Mouse (Mus musculus) naive thymus-derived CD4-positive, alpha-beta T cell, adult 2 months (primary cell): ENCODE measurements around the gene Camkk2.

Source experiments
- DNase-seq: peaks from one replicate; pipeline ENCODE4 v3.0.0-alpha.2; 2011; ENCODE audit warnings: low read depth

Gene Camkk2

DNA sequence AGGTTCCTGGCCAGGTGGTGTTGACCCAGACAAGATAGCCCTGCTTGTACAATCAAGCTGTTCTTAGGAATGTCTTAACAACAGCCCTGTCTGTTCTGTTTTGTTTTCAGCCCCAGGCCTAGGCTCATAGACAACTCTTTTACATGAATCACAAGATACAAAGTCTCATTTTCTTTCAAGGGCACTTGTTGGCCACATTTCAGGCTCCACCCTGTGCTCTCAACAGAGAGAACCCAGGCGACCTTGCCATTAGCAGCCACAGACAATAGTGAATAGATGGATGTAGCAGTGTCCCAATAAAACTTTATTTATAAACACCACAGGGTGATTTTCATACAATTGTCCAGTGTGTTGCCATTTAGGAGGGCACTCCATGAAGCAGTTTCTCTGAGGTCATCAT lies 2.9 kb upstream of the Camkk2 start:
- no peak for DNase-seq

DNA sequence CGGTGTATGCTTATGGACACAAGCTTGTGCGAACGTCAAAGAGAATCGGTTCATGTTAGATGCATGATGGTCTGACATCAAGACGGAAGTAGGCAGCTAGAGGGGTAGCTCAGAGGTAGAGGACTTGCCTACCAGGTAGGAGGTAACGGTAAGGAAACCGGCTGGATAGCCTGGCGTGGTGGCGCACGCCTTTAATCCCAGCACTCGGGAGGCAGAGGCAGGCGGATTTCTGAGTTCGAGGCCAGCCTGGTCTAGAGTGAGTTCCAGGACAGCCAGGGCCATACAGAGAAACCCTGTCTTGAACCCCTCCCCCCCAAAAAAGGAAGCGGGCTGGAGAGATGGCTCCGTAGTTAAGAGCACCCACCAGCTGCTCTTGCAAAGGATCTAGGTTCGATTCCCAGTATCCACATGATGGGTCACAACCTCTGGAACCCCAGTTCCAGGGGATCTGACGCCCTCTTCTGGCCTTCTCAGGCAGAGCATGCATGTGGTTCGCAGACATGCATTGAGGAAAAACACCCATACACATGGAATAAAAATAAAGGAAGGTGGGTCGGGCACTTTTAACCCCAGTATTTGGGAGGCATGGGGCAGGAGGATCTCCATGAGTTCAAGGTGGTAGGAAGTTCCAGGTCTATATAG lies 1.7 kb upstream of the Camkk2 start:
- DNase-seq, result peak; percentile 15

DNA sequence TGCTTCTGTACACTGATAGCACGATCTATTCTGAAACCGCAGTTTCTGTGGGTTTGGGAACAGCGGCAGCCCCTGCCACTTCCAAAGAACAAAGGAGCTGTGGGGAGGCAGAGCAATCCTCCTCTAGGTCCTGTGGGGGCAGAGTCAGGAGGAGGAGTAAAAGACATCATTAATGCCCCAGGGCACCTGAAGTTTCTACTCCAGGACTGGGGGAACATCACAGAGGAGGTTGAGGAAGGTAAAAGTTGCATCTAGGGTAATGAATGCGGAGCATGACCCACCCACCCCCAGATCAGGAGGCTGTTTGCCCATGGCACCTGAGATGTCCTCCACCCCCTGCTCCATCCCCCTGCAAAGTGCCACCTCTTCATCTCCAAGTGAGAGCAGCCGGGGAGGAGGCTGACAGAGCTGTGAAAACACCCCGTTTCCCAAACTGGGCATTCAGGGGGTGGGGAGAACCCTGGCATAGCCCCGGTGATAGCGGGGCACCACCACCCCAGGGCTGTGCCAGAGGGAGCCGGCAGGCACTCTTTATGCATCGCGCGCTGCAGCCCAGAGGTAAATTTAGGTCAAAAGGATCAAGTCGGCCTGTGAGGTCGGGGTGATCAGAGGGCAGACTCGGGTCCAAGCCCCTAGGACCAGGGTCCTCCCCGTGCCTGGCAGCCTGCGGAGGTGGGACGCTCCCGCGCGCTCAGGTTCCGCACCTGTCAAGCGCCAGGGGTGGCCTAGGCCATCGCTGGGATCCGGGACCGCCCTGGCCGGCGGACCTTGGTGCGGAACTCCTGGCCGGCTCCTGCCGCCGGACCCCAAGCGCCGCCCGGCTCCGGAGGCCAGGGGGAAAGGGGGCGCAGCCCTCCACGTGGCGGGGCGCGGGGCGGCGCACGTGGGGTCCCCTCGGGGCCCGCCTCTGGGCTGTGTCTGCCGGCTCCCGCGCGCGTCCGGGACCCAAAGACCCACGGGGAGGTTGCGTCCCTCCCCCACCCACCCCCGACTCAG lies 680 bp downstream of the Camkk2 start:
- peak; percentile 55 for DNase-seq

DNA sequence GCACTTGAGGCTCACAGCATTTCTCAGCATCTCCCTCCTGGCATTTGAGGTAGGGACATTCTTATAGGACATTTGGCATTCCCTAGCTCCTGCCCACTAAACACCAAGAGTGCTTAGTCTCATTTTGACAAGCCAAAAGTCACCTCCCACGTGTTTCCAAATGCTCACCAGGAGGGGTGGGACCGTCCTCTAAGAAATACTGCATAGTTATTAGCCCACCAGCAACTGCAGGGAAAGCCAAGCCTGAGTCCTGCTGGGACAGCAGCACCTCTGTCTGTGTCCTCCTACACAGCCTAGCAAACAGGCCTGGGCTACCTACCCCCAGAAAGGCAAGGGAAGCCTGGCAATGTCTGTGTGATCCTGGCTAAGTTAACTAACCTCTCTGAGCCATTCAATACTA lies 1.9 kb downstream of the Camkk2 start:
- DNase-seq, result peak; percentile 18

DNA sequence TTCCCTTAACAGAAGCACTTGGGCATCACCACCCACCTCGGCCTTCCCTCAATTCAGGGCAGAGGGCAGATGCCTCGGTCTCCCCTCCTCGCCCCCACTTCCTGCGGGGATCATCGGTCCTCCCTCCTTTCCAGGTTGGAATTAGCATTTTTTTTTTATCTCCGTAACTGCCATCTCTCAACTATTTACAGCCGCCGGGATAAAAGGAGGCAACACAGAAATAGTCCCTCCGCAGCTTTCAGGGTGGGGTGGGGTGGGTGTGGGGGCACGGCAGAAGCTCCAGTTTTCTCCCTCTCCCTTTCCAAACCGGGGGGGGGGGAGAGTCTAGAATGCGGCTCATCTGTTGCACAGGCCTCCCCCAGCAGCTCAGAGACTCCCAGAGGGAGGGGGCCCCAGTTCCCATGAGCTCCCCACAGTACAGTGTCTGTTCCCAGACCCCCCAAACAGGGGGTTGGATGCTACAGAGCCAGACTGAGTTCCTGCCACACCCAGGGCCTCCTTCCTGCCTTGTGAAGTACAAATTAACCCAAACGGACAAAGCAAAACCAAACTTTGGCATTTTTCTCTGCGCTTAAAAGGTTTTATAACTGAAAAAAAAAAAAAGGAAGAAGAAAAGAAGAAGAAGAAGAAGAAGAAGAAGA lies 3.4 kb downstream of the Camkk2 start:
- no peak for DNase-seq

DNA sequence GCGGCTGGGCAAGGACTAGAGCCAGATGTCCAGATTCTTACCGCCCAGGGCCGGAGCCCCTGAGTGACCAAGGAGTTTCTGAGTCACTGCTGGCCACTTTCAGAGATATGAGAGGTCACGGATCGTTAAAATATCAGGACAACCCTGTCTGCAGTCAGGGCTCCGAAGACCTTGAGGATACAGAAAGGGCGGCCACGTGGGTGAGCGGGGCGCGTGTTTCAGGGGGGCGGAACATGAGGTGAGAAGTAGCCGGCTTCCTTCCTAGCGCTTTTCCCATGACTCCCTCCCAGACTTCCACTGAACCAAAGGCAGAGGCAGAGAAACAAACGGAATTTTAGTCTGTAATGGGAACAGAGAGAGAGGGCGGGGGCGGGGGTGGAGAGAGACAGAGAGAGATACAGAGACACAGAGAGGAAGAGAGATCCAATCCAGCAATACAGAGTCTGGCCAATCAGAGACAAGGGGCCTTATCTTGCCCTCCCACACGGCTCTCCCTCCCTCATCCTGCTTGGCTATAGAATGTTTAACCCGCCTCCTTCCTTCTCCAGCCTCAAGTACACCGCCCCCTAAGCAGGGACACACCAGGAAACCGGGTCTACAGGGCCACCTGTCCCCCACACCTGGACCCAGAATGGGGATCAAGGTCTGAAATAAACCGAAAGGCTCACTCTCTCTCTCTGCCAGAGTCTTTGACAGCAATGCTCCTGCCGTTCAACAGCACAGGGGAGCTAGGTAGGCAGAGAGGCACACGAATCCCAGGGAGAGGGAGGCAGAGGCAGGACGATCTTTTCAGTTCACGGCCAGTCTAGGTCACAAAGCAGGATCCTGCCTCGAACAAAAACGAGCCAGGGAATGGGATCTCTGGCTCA lies 4.2 kb downstream of the Camkk2 start:
- no peak for DNase-seq

DNA sequence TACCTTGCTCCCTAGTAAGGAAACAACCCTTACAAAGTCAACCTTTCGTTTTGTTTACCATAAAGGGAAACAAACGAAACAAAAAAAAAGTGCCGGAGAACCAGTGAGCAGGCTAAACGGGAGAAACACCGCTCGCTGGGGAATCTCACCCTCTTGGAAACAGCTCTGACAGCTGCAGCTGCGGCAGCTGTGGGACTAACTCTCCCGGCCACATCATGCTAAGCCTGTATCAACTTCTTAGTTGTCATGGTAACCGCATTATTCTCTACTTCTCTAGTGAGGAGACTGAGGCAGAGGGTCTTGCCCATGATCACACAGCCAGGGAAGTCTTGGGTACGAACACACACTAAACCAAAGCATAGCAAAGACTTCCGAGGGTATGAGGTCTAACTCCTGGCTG lies 5.5 kb downstream of the Camkk2 start:
- DNase-seq, result no peak

DNA sequence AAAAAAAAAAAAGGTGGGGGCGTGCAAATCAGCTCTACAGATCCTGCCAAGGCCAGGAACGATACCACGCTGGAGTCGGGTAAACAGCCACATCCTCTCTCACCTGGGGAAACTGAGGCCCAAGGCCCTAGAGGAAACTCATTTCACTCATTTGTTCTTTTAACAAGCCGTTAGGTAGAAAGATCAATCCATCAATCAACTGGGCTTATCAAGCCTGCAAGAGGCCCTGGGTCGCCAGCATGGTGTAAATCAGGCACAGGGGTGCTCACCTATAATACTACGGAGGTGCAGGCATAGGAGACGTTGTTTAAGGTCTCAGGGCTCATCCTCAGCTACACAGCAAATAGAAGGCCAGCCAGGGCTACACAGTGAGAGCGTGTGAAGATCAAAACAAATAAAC lies 7.8 kb downstream of the Camkk2 start:
- no peak for DNase-seq

DNA sequence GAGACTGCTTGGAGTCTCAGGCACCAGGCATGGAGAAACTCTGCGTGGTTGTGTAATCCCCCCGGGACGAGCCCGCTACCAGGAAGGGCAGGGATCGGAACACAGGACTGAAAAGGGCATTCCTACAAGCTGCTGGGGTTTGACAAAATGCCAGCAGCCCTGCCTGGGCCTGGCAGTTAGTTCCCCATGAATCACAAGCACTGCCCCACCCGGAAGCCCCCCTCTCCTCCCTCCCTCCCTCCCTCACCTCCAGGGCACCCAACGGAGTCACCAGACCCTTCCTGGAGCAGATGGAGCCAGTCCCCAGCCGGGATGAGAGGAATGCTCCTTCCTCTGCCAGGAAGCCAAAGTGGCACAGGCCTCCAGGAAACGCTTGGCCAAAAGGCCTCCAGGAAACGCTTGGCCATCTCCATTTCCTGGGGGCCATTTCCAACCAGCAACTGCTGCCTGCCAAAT lies 8.4 kb downstream of the Camkk2 start:
- DNase-seq, result no peak

DNA sequence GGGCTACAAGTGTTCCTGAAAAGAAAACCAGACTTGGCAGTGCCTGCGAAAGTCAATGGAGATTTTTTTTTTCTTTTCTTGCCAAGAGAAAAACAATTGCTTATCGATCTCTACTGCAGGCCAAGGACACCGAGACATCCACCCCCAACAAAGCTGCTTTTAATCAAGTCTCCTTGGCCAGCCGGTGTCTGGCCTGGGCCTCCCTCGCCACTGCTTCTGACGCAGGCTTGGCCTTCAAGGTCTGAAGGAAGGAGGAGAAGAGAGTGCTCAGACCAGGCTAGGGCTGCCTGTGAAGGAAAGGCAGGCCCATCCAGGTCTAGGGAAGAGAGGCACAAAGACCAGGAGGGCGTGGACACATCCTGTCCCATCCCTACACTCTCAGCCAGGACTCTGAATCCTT lies 8.9 kb downstream of the Camkk2 start:
- DNase-seq, result no peak

DNA sequence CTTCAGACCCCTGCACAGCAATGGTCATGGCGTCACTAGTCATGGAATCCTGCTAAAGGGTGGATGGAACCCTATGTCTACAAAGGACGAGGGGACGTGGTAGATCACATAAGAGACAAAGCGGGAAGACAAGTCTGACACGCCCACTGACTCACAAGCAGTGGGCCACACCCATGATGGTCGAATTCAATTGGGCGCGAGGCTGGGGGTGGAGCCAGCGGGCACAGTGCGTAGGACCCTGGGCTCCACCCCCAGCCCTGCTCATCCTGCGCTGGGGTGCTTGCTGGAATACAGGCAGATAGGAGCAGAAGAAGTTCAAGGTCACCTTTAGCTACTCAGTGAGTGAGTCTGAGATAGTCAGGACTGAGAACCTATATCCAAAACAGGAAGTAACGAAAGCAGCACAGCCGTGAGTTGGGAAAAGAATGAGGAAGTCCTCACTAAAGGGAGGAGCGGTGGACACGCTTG lies 10.1 kb downstream of the Camkk2 start:
- DNase-seq, result no peak

DNA sequence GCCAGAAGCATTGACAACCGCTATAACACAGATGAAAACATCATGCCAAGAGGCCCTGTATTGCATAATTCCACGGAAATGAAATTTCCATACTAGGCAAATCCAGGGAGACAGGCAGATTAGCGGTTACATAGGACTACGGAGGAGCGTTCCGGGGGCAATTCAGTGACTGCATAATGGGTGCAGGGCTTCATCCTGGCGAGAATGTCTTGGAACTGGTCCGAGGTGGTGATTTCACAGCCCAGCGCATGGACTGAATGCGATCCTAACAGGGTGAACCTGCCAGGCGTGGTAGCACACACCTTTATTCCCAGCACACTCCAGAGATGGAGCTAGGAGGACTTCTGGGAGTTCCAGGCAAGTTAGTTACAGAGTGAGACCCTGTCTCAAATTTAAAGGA lies 11.9 kb downstream of the Camkk2 start:
- no peak for DNase-seq

DNA sequence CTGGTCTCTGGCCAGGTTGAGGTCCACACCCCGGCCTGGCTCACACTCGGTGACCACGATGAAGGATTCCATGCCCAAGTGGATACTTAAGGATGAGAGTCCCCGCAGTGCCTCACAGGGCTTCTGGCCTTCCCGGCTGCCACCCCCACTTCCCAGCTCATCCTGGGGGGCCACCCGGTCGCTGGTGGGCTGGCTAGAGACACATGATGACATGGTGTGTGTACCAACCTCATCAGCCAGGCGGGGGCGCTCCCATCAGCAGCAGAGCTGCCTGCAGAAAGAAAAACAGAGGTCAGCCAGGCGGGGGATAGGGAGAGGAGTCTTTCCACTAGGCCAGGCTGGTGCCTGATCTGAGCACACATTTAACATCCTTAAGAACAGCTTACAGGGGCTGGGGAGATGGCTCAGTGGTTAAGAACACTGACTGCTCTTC lies 15.2 kb downstream of the Camkk2 start:
- DNase-seq, result no peak

DNA sequence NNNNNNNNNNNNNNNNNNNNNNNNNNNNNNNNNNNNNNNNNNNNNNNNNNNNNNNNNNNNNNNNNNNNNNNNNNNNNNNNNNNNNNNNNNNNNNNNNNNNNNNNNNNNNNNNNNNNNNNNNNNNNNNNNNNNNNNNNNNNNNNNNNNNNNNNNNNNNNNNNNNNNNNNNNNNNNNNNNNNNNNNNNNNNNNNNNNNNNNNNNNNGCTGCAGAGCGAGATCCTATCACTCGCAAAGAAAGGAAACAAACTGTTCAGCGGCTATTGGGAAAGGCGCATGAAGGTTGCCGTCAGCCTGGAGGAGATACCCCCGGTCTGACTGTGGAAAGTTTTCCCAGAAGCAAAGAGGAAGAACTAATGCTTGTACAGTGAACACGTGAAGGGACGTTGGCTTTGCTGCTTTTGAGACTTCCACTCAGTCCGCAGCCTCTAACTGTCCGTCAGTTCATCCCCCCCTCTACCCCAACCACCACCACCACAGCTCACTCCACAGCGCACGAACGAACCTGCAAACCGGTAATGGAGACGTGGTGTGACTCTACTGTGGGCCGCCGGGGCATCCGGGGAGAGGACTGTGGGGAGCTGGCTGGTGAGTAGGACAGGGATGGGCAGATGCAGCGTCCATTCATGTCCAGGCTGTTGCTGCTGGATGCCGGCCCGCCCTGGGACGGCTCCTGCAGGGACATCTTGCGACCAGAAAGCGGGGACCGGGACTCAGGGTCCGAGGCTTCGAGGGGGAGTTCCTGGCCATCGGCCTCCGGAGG lies 15.8 kb downstream of the Camkk2 start:
- DNase-seq, result no peak

DNA sequence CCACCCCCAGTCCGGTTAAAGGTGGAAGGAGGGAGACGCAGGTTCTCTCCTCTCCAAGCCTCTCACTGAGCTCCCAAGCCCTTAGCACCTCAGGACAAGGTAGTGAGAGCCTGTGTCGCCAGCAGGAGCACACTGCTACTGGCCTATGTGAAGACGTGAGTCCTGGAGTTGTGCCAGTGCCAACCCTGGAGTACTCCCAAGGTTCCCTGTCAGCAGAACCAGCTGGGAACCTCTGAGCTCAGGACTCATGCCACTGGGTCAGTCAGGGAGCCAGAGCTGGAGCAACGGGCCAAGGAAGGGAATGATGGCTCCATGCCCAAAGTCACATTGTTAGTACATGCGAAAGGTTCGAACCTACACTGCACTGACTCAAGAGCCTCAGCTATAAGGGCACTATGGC lies 22.5 kb downstream of the Camkk2 start:
- no peak for DNase-seq

DNA sequence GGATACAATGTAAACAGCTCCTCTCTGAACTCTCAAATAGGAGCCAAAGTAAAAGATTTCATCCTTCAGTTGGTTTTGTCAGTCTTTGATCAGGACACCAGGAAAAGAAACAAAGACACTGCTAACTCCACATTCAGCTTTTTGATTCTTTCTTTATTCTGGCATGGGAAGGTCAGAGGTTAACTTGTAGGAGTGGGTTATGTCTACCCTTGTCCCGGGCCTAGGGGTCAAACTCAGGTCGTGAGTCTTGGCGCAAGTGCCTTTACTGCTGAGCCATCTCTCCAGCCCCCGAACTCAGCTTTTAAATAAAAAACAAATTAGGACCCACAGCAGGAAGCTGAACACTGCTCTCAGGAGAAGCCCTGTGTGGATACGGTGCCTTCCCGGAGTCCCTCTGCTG lies 23.1 kb downstream of the Camkk2 start:
- no peak for DNase-seq

DNA sequence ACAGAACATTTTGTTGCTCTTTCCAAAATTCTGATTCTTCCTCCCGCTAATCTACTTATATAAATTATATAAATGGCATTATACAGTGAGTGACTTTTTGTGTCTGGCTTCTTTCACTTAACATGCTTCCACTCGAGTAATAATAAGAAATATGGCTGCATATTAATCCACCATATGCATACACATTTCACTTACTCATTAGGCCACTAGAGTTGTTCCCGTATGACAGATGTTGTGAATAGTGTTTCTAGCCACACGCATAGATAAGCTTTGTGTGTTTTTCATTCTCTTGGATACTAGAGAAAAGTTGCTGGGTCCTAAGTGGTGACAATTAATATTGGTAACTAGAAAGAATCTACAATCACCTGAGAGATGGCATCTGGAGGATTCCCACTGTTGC lies 23.6 kb downstream of the Camkk2 start:
- DNase-seq, result no peak

DNA sequence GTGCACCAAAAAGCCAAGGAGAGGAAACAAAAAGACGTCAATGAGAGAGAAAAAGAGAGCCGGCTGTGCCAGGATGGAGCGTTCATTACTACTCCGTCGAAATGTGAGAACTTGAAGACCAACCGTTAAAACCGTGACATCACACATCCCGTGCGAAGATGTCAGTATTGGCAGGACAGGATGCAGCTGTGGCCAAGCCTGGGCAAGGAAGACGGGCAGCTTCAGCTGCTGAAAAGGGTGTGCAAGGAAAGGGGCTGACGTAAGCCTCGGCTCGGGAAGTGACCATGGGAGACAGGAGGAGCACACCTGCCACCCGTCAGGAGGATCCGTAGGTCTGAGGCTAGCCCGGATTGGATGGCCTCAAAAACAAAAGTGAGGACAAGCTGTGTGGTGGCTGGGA lies 24.7 kb downstream of the Camkk2 start:
- no peak for DNase-seq

DNA sequence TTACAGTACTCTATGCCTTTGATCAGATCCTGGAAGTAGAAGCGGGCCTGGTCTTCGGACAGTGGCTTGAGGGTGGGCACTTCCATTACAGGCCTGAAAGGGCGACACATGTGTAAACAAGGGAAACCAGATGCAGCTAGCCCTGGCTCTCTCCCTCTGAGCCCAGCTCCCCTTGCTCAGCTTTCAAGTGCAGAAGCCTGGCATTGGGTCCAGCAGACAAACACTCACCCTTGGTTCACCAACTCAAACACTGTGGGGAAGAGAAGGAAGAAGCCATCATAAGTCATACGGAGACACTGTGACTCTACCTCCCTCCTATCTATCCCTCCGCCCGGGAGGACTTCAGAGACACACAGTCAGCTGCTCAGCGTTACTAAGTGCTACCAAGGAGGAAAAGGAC lies 31.3 kb downstream of the Camkk2 start:
- DNase-seq, result no peak

DNA sequence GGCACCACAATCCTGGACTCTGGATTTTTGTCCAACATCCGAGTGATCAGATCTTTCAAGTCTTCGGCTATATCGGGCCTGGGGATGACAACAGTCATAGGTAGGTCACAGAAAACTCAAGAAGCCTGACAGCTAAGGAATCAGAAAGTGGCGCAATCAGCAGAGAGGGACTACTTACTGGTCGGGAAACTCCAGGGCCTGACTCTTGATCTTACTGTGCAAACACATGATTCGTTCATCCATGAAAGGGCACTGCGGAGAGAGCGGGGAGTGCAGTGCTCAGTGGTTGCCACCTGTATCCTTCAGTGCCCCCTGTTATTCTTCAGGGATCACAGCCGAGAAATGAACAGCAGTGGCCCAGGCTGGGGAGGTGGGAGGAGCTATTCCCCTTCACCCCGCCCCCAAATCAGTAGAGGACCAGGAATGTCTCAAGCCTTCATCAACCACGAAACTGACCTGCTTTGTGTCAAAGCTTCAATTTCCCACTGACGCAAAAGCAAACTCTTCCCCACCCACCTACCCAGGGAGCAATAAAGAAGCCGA lies 35.3 kb downstream of the Camkk2 start:
- DNase-seq, result no peak

DNA sequence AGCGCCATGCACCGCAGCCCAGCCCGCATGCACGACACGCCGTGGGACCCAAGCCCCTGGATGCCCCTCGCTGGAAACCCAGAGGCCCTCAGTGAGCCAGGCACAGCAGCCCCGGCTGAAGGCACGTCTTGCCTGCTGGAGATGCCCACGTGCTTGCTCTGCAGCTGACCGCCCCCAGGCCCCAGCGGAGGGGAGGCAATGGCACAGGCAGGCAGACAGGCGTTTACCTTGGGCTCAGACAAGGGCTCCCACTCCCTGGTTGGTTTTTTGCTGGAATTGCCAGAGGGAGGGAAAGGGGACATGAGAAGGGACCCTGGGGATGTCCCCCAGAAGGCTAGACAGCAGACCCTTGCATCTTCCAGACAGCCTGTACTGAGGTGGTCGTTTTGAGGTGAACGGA lies 42.4 kb downstream of the Camkk2 start:
- DNase-seq, result no peak
